ENCODE assay signal across 18 mouse cellular contexts in genomic region chr14:77864051-77864450, GRCm38 (mm10). TPM values are rescaled to one million over a fixed set of nuclear protein-coding genes. Genes with fewer than 3 reads are reported as not detected.
DNase-seq lines count a peak whose midpoint lies in the region; ATAC-seq and TF ChIP-seq lines count a peak whose summit lies in the region.
"Had no signal": no experiment of that assay in that cellular context is flagged by ENCODE, and none has a peak within 500 bp of the region (broad histone marks: within the 10 kb centered on the region; RNA-seq: fewer than 3 reads in every experiment).

No protein-coding gene starts in this region.

- no peaks in the 10 kb centered on the region for H3K27me3 ChIP-seq in forebrain, embryonic 14.5 days (replicated peaks; ENCODE audit: control insufficient read depth, insufficient read depth, low read length)
- no peaks in the 10 kb centered on the region for H3K27me3 ChIP-seq in forebrain, embryonic 13.5 days
- no peaks in the 10 kb centered on the region for H3K27me3 ChIP-seq in midbrain, embryonic 15.5 days (replicated peaks)
- H3K27me3 ChIP-seq in midbrain, postnatal 0 days (ENCODE audit: insufficient read depth, low read length): no peaks in the 10 kb centered on the region
- H3K27me3 ChIP-seq in small intestine, adult 2 months (ENCODE audit: control insufficient read depth, insufficient read depth, low read length): no peaks in the 10 kb centered on the region

- TF ChIP-seq POLR2A in small intestine, adult 2 months (IDR thresholded peaks at IDR 0.05; ENCODE audit: low read depth, low read length): no peak

- H3K9me3 ChIP-seq in forebrain, embryonic 14.5 days (replicated peaks; ENCODE audit: control insufficient read depth, low read length): no peaks in the 10 kb centered on the region
- no peaks in the 10 kb centered on the region for H3K9me3 ChIP-seq in forebrain, embryonic 13.5 days (replicated peaks)
- no peaks in the 10 kb centered on the region for H3K9me3 ChIP-seq in midbrain, embryonic 15.5 days
- H3K9me3 ChIP-seq in midbrain, postnatal 0 days (ENCODE audit: low read length): no peaks in the 10 kb centered on the region
- H3K9me3 ChIP-seq: embryonic facial prominence, embryonic 10.5 days; heart, embryonic 10.5 days had no signal

- H3K36me3 ChIP-seq in forebrain, embryonic 14.5 days (ENCODE audit: control insufficient read depth, insufficient read depth, low read length): no peaks in the 10 kb centered on the region
- H3K36me3 ChIP-seq in forebrain, embryonic 13.5 days (ENCODE audit: poor library complexity, severe bottlenecking): no peaks in the 10 kb centered on the region
- no peaks in the 10 kb centered on the region for H3K36me3 ChIP-seq in midbrain, embryonic 15.5 days (replicated peaks)
- no peaks in the 10 kb centered on the region for H3K36me3 ChIP-seq in midbrain, postnatal 0 days (ENCODE audit: insufficient read depth, low read length)
- no peaks in the 10 kb centered on the region for H3K36me3 ChIP-seq in small intestine, adult 2 months (ENCODE audit: control insufficient read depth, insufficient read depth, low read length)

- ATAC-seq in forebrain, embryonic 14.5 days: no peak
- ATAC-seq in forebrain, embryonic 13.5 days: no peak
- no peak for ATAC-seq in midbrain, embryonic 15.5 days (replicated peaks)
- no peak for ATAC-seq in midbrain, postnatal 0 days (ENCODE audit: low FRiP score)
- ATAC-seq in CD4-positive, CD25-positive, alpha-beta regulatory T cell, adult 4 months: no peak
- ATAC-seq: hindbrain, embryonic 16.5 days had no signal

- TF ChIP-seq CTCF in midbrain, postnatal 0 days (IDR thresholded peaks at IDR 0.05): no peak
- TF ChIP-seq CTCF in small intestine, adult 2 months (IDR thresholded peaks at IDR 0.05; ENCODE audit: extremely low read depth, insufficient read length, insufficient replicate concordance, low read depth, low read length): no peak

- H3K4me3 ChIP-seq in forebrain, embryonic 14.5 days (ENCODE audit: low read depth, low read length): no peak overlapping the region
- no peak overlapping the region for H3K4me3 ChIP-seq in forebrain, embryonic 13.5 days
- no peak overlapping the region for H3K4me3 ChIP-seq in midbrain, embryonic 15.5 days
- no peak overlapping the region for H3K4me3 ChIP-seq in midbrain, postnatal 0 days (ENCODE audit: low read depth, low read length)
- no peak overlapping the region for H3K4me3 ChIP-seq in small intestine, adult 2 months (ENCODE audit: low read depth, low read length)
- H3K4me3 ChIP-seq: embryonic facial prominence, embryonic 10.5 days; heart, embryonic 10.5 days had no signal

- no peak overlapping the region for H3K9ac ChIP-seq in forebrain, embryonic 14.5 days (ENCODE audit: low read length)
- H3K9ac ChIP-seq in forebrain, embryonic 13.5 days: no peak overlapping the region
- no peak overlapping the region for H3K9ac ChIP-seq in midbrain, embryonic 15.5 days
- H3K9ac ChIP-seq in midbrain, postnatal 0 days (replicated peaks; ENCODE audit: low read length, poor library complexity, severe bottlenecking): no peak overlapping the region
- H3K9ac ChIP-seq: liver, embryonic 14.5 days had no signal

- no peak overlapping the region for H3K4me2 ChIP-seq in forebrain, embryonic 14.5 days (ENCODE audit: low read length)
- no peak overlapping the region for H3K4me2 ChIP-seq in forebrain, embryonic 13.5 days
- no peak overlapping the region for H3K4me2 ChIP-seq in midbrain, embryonic 15.5 days
- H3K4me2 ChIP-seq in midbrain, postnatal 0 days (ENCODE audit: low read depth, low read length, poor library complexity, severe bottlenecking): no peak overlapping the region

- 19% methylated on average over 3 of the region's 3 CpGs for WGBS in forebrain, embryonic 14.5 days
- WGBS in forebrain, embryonic 13.5 days: 28% methylated on average over 3 of the region's 3 CpGs
- 52% methylated on average over 3 of the region's 3 CpGs for WGBS in midbrain, embryonic 15.5 days
- whole genome bisulfite sequencing in midbrain, postnatal 0 days: 62% methylated on average over 3 of the region's 3 CpGs
- WGBS in small intestine, adult 2 months: 83% methylated on average over 3 of the region's 3 CpGs

- peak; percentile 49 for DNase-seq in forebrain, embryonic 14.5 days (ENCODE audit: low spot score)
- no peak for DNase-seq in midbrain, postnatal 0 days (ENCODE audit: low spot score)
- peak; percentile 53 for DNase-seq in brain, adult 2 months (ENCODE audit: low read depth, low spot score)
- DNase-seq in urinary bladder, postnatal 4 days (ENCODE audit: low spot score in 2 of 2): no peak
- DNase-seq: cerebellum, adult 9-11 months; kidney, adult 8-10 months; kidney, postnatal 4 days; midbrain, embryonic 14.5 days; spleen, adult 18-20 months had no signal

- H3K27ac ChIP-seq in forebrain, embryonic 14.5 days (ENCODE audit: low read depth, low read length): no peak overlapping the region
- no peak overlapping the region; the same call in 1 of the 2 replicates for H3K27ac ChIP-seq in forebrain, embryonic 13.5 days
- H3K27ac ChIP-seq in midbrain, embryonic 15.5 days: 0 out of 2 replicates have a peak overlapping the region, but pooled peaks have one; percentile 11
- no peak overlapping the region for H3K27ac ChIP-seq in midbrain, postnatal 0 days (ENCODE audit: low read depth, low read length)
- peak overlapping the region; percentile 29; the same call in 1 of the 2 replicates for H3K27ac ChIP-seq in small intestine, adult 2 months (ENCODE audit: insufficient read depth, low read depth, low read length)
- H3K27ac ChIP-seq: embryonic facial prominence, embryonic 10.5 days; heart, embryonic 10.5 days; liver, embryonic 14.5 days had no signal

- H3K4me1 ChIP-seq in forebrain, embryonic 14.5 days (ENCODE audit: control insufficient read depth, insufficient read depth, low read length): no peaks in the 10 kb centered on the region
- peaks cover 9% of the 10 kb centered on the region for H3K4me1 ChIP-seq in forebrain, embryonic 13.5 days
- no peaks in the 10 kb centered on the region for H3K4me1 ChIP-seq in midbrain, embryonic 15.5 days
- H3K4me1 ChIP-seq in midbrain, postnatal 0 days (ENCODE audit: insufficient read depth, low read length): no peaks in the 10 kb centered on the region
- no peaks in the 10 kb centered on the region; the same call in 1 of the 2 replicates for H3K4me1 ChIP-seq in small intestine, adult 2 months (ENCODE audit: control insufficient read depth, insufficient read depth, insufficient read length, low read length)

RNA-seq across cellular contexts. Expression of gene Dnajc15, which starts 10.9 kb away (rescaled TPM):
- 68.3 and 100 TPM in 2 replicates for polyA plus RNA-seq in forebrain, embryonic 14.5 days (2014; fragmentation: Nextera tagmentation; extraction: Ambion mirVana)
- 82.7 and 89.9 TPM in 2 replicates for polyA plus RNA-seq in forebrain, embryonic 13.5 days (2015; fragmentation: Nextera tagmentation; extraction: Ambion mirVana)
- 76.2 and 76.4 TPM in 2 replicates for polyA plus RNA-seq in midbrain, embryonic 15.5 days (2015; fragmentation: Nextera tagmentation; extraction: Ambion mirVana)
- 16.0 and 21.8 TPM in 2 replicates for total RNA-seq in midbrain, postnatal 0 days (2014; rRNA removed)
- 96.0 and 105 TPM in 2 replicates for polyA plus RNA-seq in midbrain, postnatal 0 days (2015; fragmentation: Nextera tagmentation; extraction: Ambion mirVana)
- 3.0 and 4.8 TPM in 2 replicates for polyA plus RNA-seq in small intestine, adult 2 months (2012; rRNA removed)
- 100 to 1,000 TPM in 1 of 2 experiments, 10 to 100 TPM in 1; 76.0 to 120 TPM for polyA plus RNA-seq in CD4-positive, CD25-positive, alpha-beta regulatory T cell, adult 4 months (2017; shearing (Covaris generic))

RNA-seq across cellular contexts. Expression of gene Epsti1, which starts 40.0 kb away (rescaled TPM):
- 0.33 and 0.45 TPM in 2 replicates for polyA plus RNA-seq in forebrain, embryonic 14.5 days (2014; fragmentation: Nextera tagmentation; extraction: Ambion mirVana)
- polyA plus RNA-seq in forebrain, embryonic 13.5 days (2015; fragmentation: Nextera tagmentation; extraction: Ambion mirVana): 0.17 and 0.24 TPM in 2 replicates
- polyA plus RNA-seq in midbrain, embryonic 15.5 days (2015; fragmentation: Nextera tagmentation; extraction: Ambion mirVana): 0.40 and 0.59 TPM in 2 replicates
- total RNA-seq in midbrain, postnatal 0 days (2014; rRNA removed): 1.0 and 1.7 TPM in 2 replicates
- 0.66 and 0.68 TPM in 2 replicates for polyA plus RNA-seq in midbrain, postnatal 0 days (2015; fragmentation: Nextera tagmentation; extraction: Ambion mirVana)
- 11.8 and 19.8 TPM in 2 replicates for polyA plus RNA-seq in small intestine, adult 2 months (2012; rRNA removed)
- 100 to 1,000 TPM in 1 of 2 experiments, 10 to 100 TPM in 1; 97.6 to 108 TPM for polyA plus RNA-seq in CD4-positive, CD25-positive, alpha-beta regulatory T cell, adult 4 months (2017; shearing (Covaris generic))
- polyA plus RNA-seq: neural tube, embryonic 11.5 days had no signal

Comparison
In these comparisons a context has a peak if more than half of its experiments do, and no peak if none do; other contexts are left out.
1. H3K27ac ChIP-seq: peak in midbrain, embryonic 15.5 days (single experiment) and small intestine, adult 2 months (single experiment); none in forebrain, embryonic 14.5 days (single experiment), forebrain, embryonic 13.5 days (single experiment) and midbrain, postnatal 0 days (single experiment).
2. DNase-seq: peak in forebrain, embryonic 14.5 days (single experiment) and brain, adult 2 months (single experiment); none in midbrain, postnatal 0 days (single experiment) and urinary bladder, postnatal 4 days (0 of 2).
3. RNA of gene Dnajc15, which starts 10.9 kb away (polyA plus RNA-seq): 76.0 to 120 TPM in CD4-positive, CD25-positive, alpha-beta regulatory T cell, adult 4 months, 68.3 to 100 TPM in forebrain, embryonic 14.5 days, 96.0 to 105 TPM in midbrain, postnatal 0 days, 82.7 to 89.9 TPM in forebrain, embryonic 13.5 days and 76.2 to 76.4 TPM in midbrain, embryonic 15.5 days; 3.0 to 4.8 TPM in small intestine, adult 2 months; every median in the first group is over 10 times any median in the second.